Mouse (Mus musculus): ENCODE measurements around the gene Ube2f. TPM values are rescaled to one million over a fixed set of nuclear protein-coding genes. Genes with fewer than 3 reads are reported as not detected.

Gene Ube2f
- polyA plus RNA-seq, 1 experiment from 2014 or later, result 59.6 TPM

- Histone ChIP-seq H3K4me1 (ENCODE audit: control insufficient read depth, insufficient read depth, low read length) (no peaks in the 10 kb centered on the region; the same call in 1 of the 2 replicates), H3K36me3 (ENCODE audit: control insufficient read depth, insufficient read depth, low read length) (peaks cover 9% of the 10 kb centered on the region; the same call in 1 of the 2 replicates), H3K9ac (ENCODE audit: low read depth, low read length) (no peak overlapping the region), H3K27ac (ENCODE audit: low read length) (no peak overlapping the region), H3K4me3 (ENCODE audit: low read depth, low read length) (no peak overlapping the region), H3K4me2 (ENCODE audit: low read length) (no peak overlapping the region), H3K9me3 (replicated peaks; ENCODE audit: control insufficient read depth, low read length, poor library complexity, severe bottlenecking) (no peaks in the 10 kb centered on the region), H3K27me3 (ENCODE audit: control insufficient read depth, insufficient read depth, low read depth, low read length) (no peaks in the 10 kb centered on the region)
- ATAC-seq, result no peak
- WGBS, result 34% methylated on average over 5 of the region's 5 CpGs
Measured at GRCm38 (mm10) chr1:91313251-91313650, 63.1 kb downstream of the Ube2f start.

DNA sequence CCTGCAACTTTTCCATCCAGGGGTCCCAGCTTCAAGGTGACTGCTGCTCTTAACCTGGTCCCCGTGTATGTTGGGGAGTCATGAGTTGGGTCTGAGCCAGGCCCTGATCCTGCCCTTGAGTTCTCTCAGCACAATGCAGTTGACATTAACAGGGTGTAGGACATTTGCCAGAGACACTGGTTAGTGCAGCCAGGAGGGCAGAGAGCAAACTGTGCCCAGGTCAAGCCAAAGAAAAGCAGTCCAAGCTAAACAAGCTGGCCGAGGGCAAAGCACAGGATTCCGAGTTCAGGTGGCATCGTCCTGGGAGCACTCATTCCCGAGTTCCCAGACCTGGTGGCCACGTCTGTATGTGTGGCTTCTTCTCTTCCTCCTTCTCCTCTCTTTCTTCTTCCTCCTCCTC, 67.6 kb downstream of the Ube2f start:
- H3K4me2 ChIP-seq (ENCODE audit: low read length), result no peak overlapping the region
- H3K4me1 ChIP-seq (ENCODE audit: control insufficient read depth, insufficient read depth, low read length), result no peaks in the 10 kb centered on the region; the same call in 1 of the 2 replicates
- no peak overlapping the region for H3K9ac ChIP-seq (ENCODE audit: low read depth, low read length)
- ATAC-seq, result no peak
- H3K36me3 ChIP-seq (ENCODE audit: control insufficient read depth, insufficient read depth, low read length), result no peaks in the 10 kb centered on the region; the same call in 1 of the 2 replicates
- H3K9me3 ChIP-seq (replicated peaks; ENCODE audit: control insufficient read depth, low read length, poor library complexity, severe bottlenecking), result no peaks in the 10 kb centered on the region
- H3K27ac ChIP-seq (ENCODE audit: low read length), result no peak overlapping the region
- H3K4me3 ChIP-seq (ENCODE audit: low read depth, low read length), result no peak overlapping the region
- 92% methylated on average over 6 of the region's 6 CpGs for WGBS
- H3K27me3 ChIP-seq (ENCODE audit: control insufficient read depth, insufficient read depth, low read depth, low read length), result no peaks in the 10 kb centered on the region

DNA sequence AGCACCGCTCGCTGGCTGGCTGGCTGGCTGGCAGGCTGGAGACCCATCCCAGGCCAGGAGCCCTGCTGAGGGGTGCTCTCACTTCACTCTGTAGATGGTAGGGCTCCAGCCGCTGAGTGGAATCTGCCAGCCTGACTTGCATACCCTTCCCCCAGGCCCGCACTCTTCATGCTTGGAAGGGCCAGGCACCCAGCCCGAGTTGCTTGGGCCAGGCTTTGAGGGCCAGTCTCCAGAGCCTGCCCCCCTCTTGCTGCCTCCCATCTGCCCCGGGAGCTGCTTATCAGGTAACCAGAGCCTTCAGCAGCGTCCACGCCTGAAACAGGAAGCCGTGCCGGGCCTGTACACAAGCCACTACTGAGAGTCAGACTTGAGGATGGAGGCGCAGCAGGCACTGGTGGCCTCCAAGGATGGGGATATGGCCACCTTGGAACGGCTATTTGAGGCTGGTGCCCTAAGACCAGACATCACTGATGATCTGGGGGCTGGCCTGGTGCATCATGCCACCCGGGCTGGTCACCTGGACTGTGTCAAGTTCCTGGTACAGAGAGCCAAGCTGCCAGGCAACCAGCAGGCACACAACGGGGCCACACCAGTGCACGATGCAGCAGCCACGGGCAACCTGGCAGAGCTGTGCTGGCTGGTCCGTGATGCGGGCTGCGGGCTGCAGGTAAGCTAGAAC, 71.8 kb downstream of the Ube2f start, which contains the start of gene Espnl:
Gene Espnl (plus strand): TSS at position 316 of the 679 bp plus-strand sequence.
- Histone ChIP-seq H3K9ac (ENCODE audit: low read depth, low read length) (no peak within 1 kb of the TSS), H3K4me2 (ENCODE audit: low read length) (no peak within 1 kb of the TSS), H3K27me3 (ENCODE audit: control insufficient read depth, insufficient read depth, low read depth, low read length) (no peaks in the 10 kb centered on the region), H3K4me1 (ENCODE audit: control insufficient read depth, insufficient read depth, low read length) (no peaks in the 10 kb centered on the region), H3K27ac (ENCODE audit: low read length) (no peak within 1 kb of the TSS), H3K4me3 (ENCODE audit: low read depth, low read length) (no peak within 1 kb of the TSS), H3K9me3 (replicated peaks; ENCODE audit: control insufficient read depth, low read length, poor library complexity, severe bottlenecking) (no peaks in the 10 kb centered on the region), H3K36me3 (ENCODE audit: control insufficient read depth, insufficient read depth, low read length) (no peaks in the 10 kb centered on the region)
- ATAC-seq, result no peak
- WGBS, result 80% methylated on average over 19 of the region's 19 CpGs

GRCm38 (mm10) chr1:91324646-91325045, 74.5 kb downstream of the Ube2f start:
- WGBS, result 68% methylated on average over 2 of the region's 2 CpGs
- H3K9me3 ChIP-seq (replicated peaks; ENCODE audit: control insufficient read depth, low read length, poor library complexity, severe bottlenecking), result no peaks in the 10 kb centered on the region
- no peaks in the 10 kb centered on the region for H3K27me3 ChIP-seq (ENCODE audit: control insufficient read depth, insufficient read depth, low read depth, low read length)
- no peaks in the 10 kb centered on the region for H3K4me1 ChIP-seq (ENCODE audit: control insufficient read depth, insufficient read depth, low read length)
- H3K4me3 ChIP-seq (ENCODE audit: low read depth, low read length), result no peak overlapping the region
- ATAC-seq, result no peak
- H3K36me3 ChIP-seq (ENCODE audit: control insufficient read depth, insufficient read depth, low read length), result no peaks in the 10 kb centered on the region
- no peak overlapping the region for H3K27ac ChIP-seq (ENCODE audit: low read length)
- H3K9ac ChIP-seq (ENCODE audit: low read depth, low read length), result no peak overlapping the region
- H3K4me2 ChIP-seq (ENCODE audit: low read length), result no peak overlapping the region

GRCm38 (mm10) chr1:91325488-91326042, 75.5 kb downstream of the Ube2f start:
- Histone ChIP-seq H3K9me3 (replicated peaks; ENCODE audit: control insufficient read depth, low read length, poor library complexity, severe bottlenecking) (no peaks in the 10 kb centered on the region), H3K4me3 (ENCODE audit: low read depth, low read length) (no peak overlapping the region)
- 71% methylated on average over 4 of the region's 4 CpGs for WGBS

DNA sequence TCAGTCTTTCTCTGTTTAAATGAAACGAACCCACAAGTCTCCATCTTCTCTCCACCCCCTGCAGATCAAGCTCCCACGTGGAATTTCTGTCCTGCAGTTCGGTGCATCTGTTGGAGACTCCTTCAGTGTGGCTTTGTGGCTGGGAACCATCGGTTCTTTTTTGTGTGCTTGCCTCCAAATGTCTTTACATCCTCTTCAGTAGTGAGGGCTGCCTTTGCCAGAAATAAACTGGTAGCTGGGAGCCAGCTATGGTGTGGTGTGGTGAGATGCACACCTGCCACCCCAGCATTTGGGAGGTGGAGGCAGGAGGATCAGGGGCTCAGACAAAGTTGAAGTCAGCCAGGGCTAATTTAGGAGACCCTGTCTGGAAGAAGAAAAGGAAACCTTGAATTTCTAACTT, 82.0 kb downstream of the Ube2f start:
- Histone ChIP-seq H3K36me3 (ENCODE audit: control insufficient read depth, insufficient read depth, low read length) (no peaks in the 10 kb centered on the region), H3K4me3 (ENCODE audit: low read depth, low read length) (no peak overlapping the region), H3K27me3 (ENCODE audit: control insufficient read depth, insufficient read depth, low read depth, low read length) (no peaks in the 10 kb centered on the region), H3K9me3 (replicated peaks; ENCODE audit: control insufficient read depth, low read length, poor library complexity, severe bottlenecking) (no peaks in the 10 kb centered on the region), H3K27ac (ENCODE audit: low read length) (no peak overlapping the region), H3K9ac (ENCODE audit: low read depth, low read length) (no peak overlapping the region), H3K4me1 (ENCODE audit: control insufficient read depth, insufficient read depth, low read length) (no peaks in the 10 kb centered on the region), H3K4me2 (ENCODE audit: low read length) (no peak overlapping the region)
- no peak for ATAC-seq
- 53% methylated on average over 4 of the region's 4 CpGs for WGBS

More at GRCm38 (mm10) chr1:91325488-91326042, 75.5 kb downstream of the Ube2f start:
- no peak for ATAC-seq
- Histone ChIP-seq H3K27ac (ENCODE audit: low read length) (no peak overlapping the region), H3K36me3 (ENCODE audit: control insufficient read depth, insufficient read depth, low read length) (no peaks in the 10 kb centered on the region), H3K4me2 (ENCODE audit: low read length) (no peak overlapping the region), H3K27me3 (ENCODE audit: control insufficient read depth, insufficient read depth, low read depth, low read length) (no peaks in the 10 kb centered on the region), H3K9ac (ENCODE audit: low read depth, low read length) (no peak overlapping the region), H3K4me1 (ENCODE audit: control insufficient read depth, insufficient read depth, low read length) (no peaks in the 10 kb centered on the region)

DNA sequence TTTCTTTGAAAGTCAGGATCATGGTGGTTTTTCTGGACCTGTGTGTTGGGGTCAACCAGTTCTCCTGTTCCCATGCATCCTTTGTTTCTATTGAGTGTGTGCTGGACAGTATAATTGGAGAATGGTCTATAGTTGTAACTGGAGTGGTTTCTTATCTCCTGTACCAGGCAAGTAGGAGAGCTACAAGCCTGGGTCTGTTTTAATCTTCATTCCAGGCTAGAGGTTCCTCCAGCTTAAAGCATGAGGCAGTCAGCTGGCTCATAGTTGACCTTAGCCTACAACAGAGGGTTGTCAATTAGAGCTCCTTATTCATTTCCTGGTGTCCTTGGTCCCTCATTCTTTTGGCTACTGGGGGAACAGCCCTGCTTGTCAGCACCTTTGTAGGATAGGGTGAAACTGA, 83.5 kb downstream of the Ube2f start:
- Histone ChIP-seq H3K4me1 (ENCODE audit: control insufficient read depth, insufficient read depth, low read length) (no peaks in the 10 kb centered on the region), H3K9ac (ENCODE audit: low read depth, low read length) (no peak overlapping the region), H3K27me3 (ENCODE audit: control insufficient read depth, insufficient read depth, low read depth, low read length) (no peaks in the 10 kb centered on the region), H3K9me3 (replicated peaks; ENCODE audit: control insufficient read depth, low read length, poor library complexity, severe bottlenecking) (no peaks in the 10 kb centered on the region), H3K27ac (ENCODE audit: low read length) (no peak overlapping the region), H3K4me3 (ENCODE audit: low read depth, low read length) (no peak overlapping the region), H3K36me3 (ENCODE audit: control insufficient read depth, insufficient read depth, low read length) (no peaks in the 10 kb centered on the region), H3K4me2 (ENCODE audit: low read length) (no peak overlapping the region)
- ATAC-seq, result no peak

DNA sequence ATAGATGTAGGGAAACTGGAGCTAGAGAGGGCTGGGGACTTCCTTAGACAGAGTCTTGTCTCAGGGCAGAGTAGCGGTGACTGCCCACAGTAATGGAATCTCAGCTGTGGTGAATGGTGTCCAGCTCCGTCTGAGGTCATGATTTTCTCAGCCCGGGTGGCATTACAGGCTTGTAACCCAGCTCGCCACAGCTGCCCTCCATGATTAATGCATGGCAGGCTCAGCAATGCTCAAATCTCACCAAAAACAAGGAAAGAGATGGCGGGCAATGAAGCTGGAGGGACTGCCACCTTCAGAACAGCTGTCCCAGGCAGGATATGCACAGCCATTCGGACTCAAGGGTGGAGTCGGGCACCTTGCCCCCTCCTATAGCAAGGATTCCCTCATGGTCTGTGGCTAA, 87.3 kb downstream of the Ube2f start:
- H3K9ac ChIP-seq (ENCODE audit: low read depth, low read length), result no peak overlapping the region
- no peaks in the 10 kb centered on the region for H3K4me1 ChIP-seq (ENCODE audit: control insufficient read depth, insufficient read depth, low read length)
- H3K4me2 ChIP-seq (ENCODE audit: low read length), result no peak overlapping the region
- 0 out of 2 replicates have a peak, but pooled peaks cover 2% of the 10 kb centered on the region for H3K27me3 ChIP-seq (ENCODE audit: control insufficient read depth, insufficient read depth, low read depth, low read length)
- 92% methylated on average over 7 of the region's 7 CpGs for WGBS
- no peak for ATAC-seq
- no peaks in the 10 kb centered on the region for H3K9me3 ChIP-seq (replicated peaks; ENCODE audit: control insufficient read depth, low read length, poor library complexity, severe bottlenecking)
- no peak overlapping the region for H3K4me3 ChIP-seq (ENCODE audit: low read depth, low read length)
- no peak overlapping the region for H3K27ac ChIP-seq (ENCODE audit: low read length)
- H3K36me3 ChIP-seq (ENCODE audit: control insufficient read depth, insufficient read depth, low read length), result no peaks in the 10 kb centered on the region
